Mouse (Mus musculus) gastrocnemius, adult 18-20 months (tissue): Measurements from ENCODE around the gene Rps3. TPM values are rescaled to one million over a fixed set of nuclear protein-coding genes. Genes with fewer than 3 reads are reported as not detected.

Source experiments
- DNase-seq: peaks from one replicate; pipeline ENCODE4 v3.0.0; 2021; ENCODE audit warnings: low spot score
- total RNA-seq, 2 experiments: library from RNA; stranded (reverse); gene quantifications; 2 replicates each; pipeline ENCODE4 v1.2.3; 2021

Rps3 gene
- total RNA-seq, 2 experiments from 2014 or later, result 232 to 276 TPM

GRCm38 (mm10) chr7:99476558-99477114, 6.9 kb downstream of the Rps3 start:
- no peak for DNase-seq

- DNase-seq, result no peak
These were observed 8.0 kb downstream of the Rps3 start for GRCm38 (mm10) chr7:99475562-99475911.

GRCm38 (mm10) chr7:99474836-99475561, 8.5 kb downstream of the Rps3 start:
- DNase-seq, result no peak

- no peak for DNase-seq
These were observed 9.7 kb downstream of the Rps3 start for GRCm38 (mm10) chr7:99473638-99474407.

- no peak for DNase-seq
These were observed 12.0 kb downstream of the Rps3 start for GRCm38 (mm10) chr7:99471578-99471977.

- DNase-seq, result no peak
These were observed 13.7 kb downstream of the Rps3 start for GRCm38 (mm10) chr7:99469680-99470405.

- peak; percentile 32 for DNase-seq
These were observed 15.0 kb downstream of the Rps3 start for GRCm38 (mm10) chr7:99468283-99469132.

- no peak for DNase-seq
These were observed 15.6 kb downstream of the Rps3 start for GRCm38 (mm10) chr7:99467916-99468282.

GRCm38 (mm10) chr7:99465811-99466210, 17.7 kb downstream of the Rps3 start, which contains the start of gene Klhl35:
Gene Klhl35 (plus strand): TSS chr7:99466004.
- no peak for DNase-seq

- DNase-seq, result no peak
These were observed 20.4 kb downstream of the Rps3 start for GRCm38 (mm10) chr7:99463120-99463519.

- DNase-seq, result no peak
These were observed 23.5 kb downstream of the Rps3 start for GRCm38 (mm10) chr7:99459888-99460652.

- no peak for DNase-seq
These were observed 24.7 kb downstream of the Rps3 start for GRCm38 (mm10) chr7:99458849-99459248.

- no peak for DNase-seq
These were observed 29.5 kb downstream of the Rps3 start for GRCm38 (mm10) chr7:99454044-99454443.

- DNase-seq, result no peak
These were observed 30.7 kb downstream of the Rps3 start for GRCm38 (mm10) chr7:99452859-99453258.

- peak; percentile 85 for DNase-seq
These were observed 32.8 kb downstream of the Rps3 start for GRCm38 (mm10) chr7:99450703-99451102.

- DNase-seq, result no peak
These were observed 33.8 kb downstream of the Rps3 start for GRCm38 (mm10) chr7:99449751-99450150.

GRCm38 (mm10) chr7:99449063-99449462, 34.5 kb downstream of the Rps3 start:
- DNase-seq, result no peak

- DNase-seq, result no peak
These were observed 34.9 kb downstream of the Rps3 start for GRCm38 (mm10) chr7:99448619-99449018.

GRCm38 (mm10) chr7:99447323-99447722, 36.2 kb downstream of the Rps3 start:
- no peak for DNase-seq

- no peak for DNase-seq
These were observed 37.7 kb downstream of the Rps3 start for GRCm38 (mm10) chr7:99445833-99446232.
